Mouse (Mus musculus): ENCODE results near the gene H2-Q6. TPM values are rescaled to one million over a fixed set of nuclear protein-coding genes. Genes with fewer than 3 reads are reported as not detected.
"Not testable (repeated sequence)": the region's sequence is repeated elsewhere in the genome, so short reads cannot be mapped to it uniquely, and the experiment has no call there.

The H2-Q6 gene
- total RNA-seq, 2 experiments from 2014 or later: 3.2 to 4.6 TPM

- peak; percentile 65 for DNase-seq
These were observed 10.2 kb downstream of the H2-Q6 start for GRCm38 (mm10) chr17:35434836-35435235.

- not testable (repeated sequence) for DNase-seq
These were observed 10.9 kb downstream of the H2-Q6 start for GRCm38 (mm10) chr17:35435577-35435976.

- DNase-seq: not testable (repeated sequence)
These were observed 12.8 kb downstream of the H2-Q6 start for GRCm38 (mm10) chr17:35437386-35437936.

GRCm38 (mm10) chr17:35438395-35438794, 13.7 kb downstream of the H2-Q6 start:
- not testable (repeated sequence) for DNase-seq

- peak; percentile 88 for DNase-seq
These were observed 14.2 kb downstream of the H2-Q6 start, which contains the start of gene H2-Q7 for GRCm38 (mm10) chr17:35438885-35439284. TSS of gene H2-Q7 (plus strand) at chr17:35439155.

- DNase-seq: peak; percentile 30
These were observed 14.7 kb downstream of the H2-Q6 start for GRCm38 (mm10) chr17:35439295-35439747.

GRCm38 (mm10) chr17:35439925-35440645, 15.4 kb downstream of the H2-Q6 start:
- not testable (repeated sequence) for DNase-seq

GRCm38 (mm10) chr17:35442376-35442775, 17.7 kb downstream of the H2-Q6 start:
- not testable (repeated sequence) for DNase-seq

GRCm38 (mm10) chr17:35444510-35444909, 19.9 kb downstream of the H2-Q6 start:
- not testable (repeated sequence) for DNase-seq

GRCm38 (mm10) chr17:35458247-35458646, 33.6 kb downstream of the H2-Q6 start:
- DNase-seq: not testable (repeated sequence)

- DNase-seq: not testable (repeated sequence)
These were observed 36.1 kb downstream of the H2-Q6 start for GRCm38 (mm10) chr17:35460513-35461341.

GRCm38 (mm10) chr17:35465651-35466050, 41.0 kb downstream of the H2-Q6 start:
- DNase-seq: peak; percentile 46

GRCm38 (mm10) chr17:35468936-35469335, 44.3 kb downstream of the H2-Q6 start:
- not testable (repeated sequence) for DNase-seq

- peak; percentile 27 for DNase-seq
These were observed 45.4 kb downstream of the H2-Q6 start, which contains the start of gene H2-Q10 for GRCm38 (mm10) chr17:35469842-35470751. TSS of gene H2-Q10 (plus strand) at chr17:35470089.

Other genes starting within 250 kb of the H2-Q6 start
- 1 to 10 TPM; 6.6 to 6.8 TPM for gene Aif1, start 248.8 kb upstream of the H2-Q6 start, total RNA-seq (2021)
- 10 to 100 TPM in 1 of 2 experiments, 1 to 10 TPM in 1; 10.0 to 10.5 TPM for gene Lst1, start 236.4 kb upstream of the H2-Q6 start, total RNA-seq (2021)
- gene Ltb, start 230.4 kb upstream of the H2-Q6 start, total RNA-seq (2021): 10 to 100 TPM; 11.5 to 12.6 TPM
- 1 to 10 TPM; 1.3 to 1.4 TPM for gene Tnf, start 222.8 kb upstream of the H2-Q6 start, total RNA-seq (2021)
- gene Lta, start 219.5 kb upstream of the H2-Q6 start, total RNA-seq (2021): under 1 TPM; 0.81 to 0.97 TPM
- 1 to 10 TPM in 1 of 2 experiments, not detected in 1; 1.3 TPM for gene Gm16181, start 204.0 kb upstream of the H2-Q6 start, total RNA-seq (2021)
- gene Atp6v1g2, start 191.2 kb upstream of the H2-Q6 start, total RNA-seq (2021): 1 to 10 TPM; 5.6 to 9.4 TPM
- gene Nfkbil1, start 189.1 kb upstream of the H2-Q6 start, total RNA-seq (2021): 10 to 100 TPM; 17.3 to 17.5 TPM
- gene Ddx39b, start 183.1 kb upstream of the H2-Q6 start, total RNA-seq (2021): 100 to 1,000 TPM; 189 to 235 TPM
- gene H2-D1, start 162.1 kb upstream of the H2-Q6 start, total RNA-seq (2021): 100 to 1,000 TPM; 105 to 116 TPM
- 1 to 10 TPM; 1.4 to 1.5 TPM for gene H2-Q1, start 104.4 kb upstream of the H2-Q6 start, total RNA-seq (2021)
- 1 to 10 TPM in 1 of 2 experiments, under 1 TPM in 1; 0.70 to 1.4 TPM for gene H2-Q2, start 82.6 kb upstream of the H2-Q6 start, total RNA-seq (2021)
- gene H2-Q4, start 45.2 kb upstream of the H2-Q6 start, total RNA-seq (2021): 10 to 100 TPM; 18.5 to 22.0 TPM
- 1 to 10 TPM; 5.1 to 5.2 TPM for gene H2-Q7, start 14.3 kb downstream of the H2-Q6 start, total RNA-seq (2021)
- 100 to 1,000 TPM in 1 of 2 experiments, 10 to 100 TPM in 1; 41.1 to 106 TPM for gene H2-Q10, start 45.2 kb downstream of the H2-Q6 start, total RNA-seq (2021)
- gene Pou5f1, start 81.2 kb downstream of the H2-Q6 start, total RNA-seq (2021): under 1 TPM; 0.18 to 0.64 TPM
- 10 to 100 TPM; 20.3 to 25.1 TPM for gene Tcf19, start 92.0 kb downstream of the H2-Q6 start, total RNA-seq (2021)
- gene Cchcr1, start 92.2 kb downstream of the H2-Q6 start, total RNA-seq (2021): 10 to 100 TPM in 1 of 2 experiments, 1 to 10 TPM in 1; 9.9 to 15.8 TPM
- not detected for gene Psors1c2, start 108.4 kb downstream of the H2-Q6 start, total RNA-seq (2021)
- gene Cdsn, start 127.3 kb downstream of the H2-Q6 start, total RNA-seq (2021): under 1 TPM; 0.24 to 0.30 TPM
- not detected for gene 2300002M23Rik, start 142.6 kb downstream of the H2-Q6 start, total RNA-seq (2021)
- gene Sfta2, start 176.7 kb downstream of the H2-Q6 start, total RNA-seq (2021): not detected
- gene Gm9573, start 201.8 kb downstream of the H2-Q6 start, total RNA-seq (2021): not detected
- gene Mucl3, start 218.8 kb downstream of the H2-Q6 start, total RNA-seq (2021): not detected
- 10 to 100 TPM; 49.2 to 66.4 TPM for gene Vars2, start 242.7 kb downstream of the H2-Q6 start, total RNA-seq (2021)
- gene Gtf2h4, start 248.9 kb downstream of the H2-Q6 start, total RNA-seq (2021): 10 to 100 TPM; 27.6 to 32.2 TPM

All from adrenal gland, postnatal 10 days (tissue).